Mouse (Mus musculus) intestine, embryonic 14.5 days (tissue): ENCODE measurements around the gene Ankfy1. TPM values are rescaled to one million over a fixed set of nuclear protein-coding genes. Genes with fewer than 3 reads are reported as not detected.

Experiments used
- ATAC-seq: fragments of 200-750 bp; cut with Nextera tagmentation; replicated peaks from 2 replicates; pipeline ENCODE4 v1.8.0; 2017; ENCODE audit warnings: low read depth, moderate number of reproducible peaks, moderate TSS enrichment, moderate library complexity; ENCODE audit not compliant: low FRiP score, low TSS enrichment
- DNase-seq: peaks from one replicate; pipeline ENCODE4 v3.0.0-alpha.2; 2018; ENCODE audit warnings: low spot score
- H3K27ac ChIP-seq: fragments of 300-500 bp; sonication (generic); 2 replicates; pipeline ENCODE4 v1.5.1; 2014; ENCODE audit warnings: low read depth, mild to moderate bottlenecking, control low read depth
- H3K27me3 ChIP-seq: fragments of 300-500 bp; sonication (generic); replicated peaks from 2 replicates; pipeline ENCODE4 v1.6.1; 2014; ENCODE audit warnings: low read length, control low read depth; ENCODE audit not compliant: control insufficient read depth, insufficient read depth
- H3K36me3 ChIP-seq: fragments of 300-500 bp; sonication (generic); 2 replicates; pipeline ENCODE4 v1.6.1; 2014; ENCODE audit warnings: low read length, control low read depth; ENCODE audit not compliant: control insufficient read depth, insufficient read depth
- H3K4me1 ChIP-seq: fragments of 300-500 bp; sonication (generic); replicated peaks from 2 replicates; pipeline ENCODE4 v1.6.1; 2014; ENCODE audit warnings: low read length, control low read depth, mixed read lengths; ENCODE audit not compliant: control insufficient read depth, insufficient read depth
- H3K4me2 ChIP-seq: fragments of 300-500 bp; sonication (generic); 2 replicates; pipeline ENCODE4 v1.6.1; 2014; ENCODE audit warnings: low read length
- H3K4me3 ChIP-seq: fragments of 300-500 bp; sonication (generic); 2 replicates; pipeline ENCODE4 v1.5.1; 2014; ENCODE audit warnings: low read depth, low read length, control low read depth, mixed read lengths
- H3K9ac ChIP-seq: fragments of 300-500 bp; sonication (generic); 2 replicates; pipeline ENCODE4 v1.6.1; 2014; ENCODE audit warnings: mild to moderate bottlenecking, low read length
- H3K9me3 ChIP-seq: fragments of 300-500 bp; sonication (generic); 2 replicates; pipeline ENCODE4 v1.6.1; 2016; ENCODE audit warnings: low read length, control low read depth; ENCODE audit not compliant: control insufficient read depth
- WGBS: fragments of 180-500 bp; shearing (Covaris S2); extraction: QIAGEN DNeasy Blood & Tissue Kit; methylation state at CpG from one replicate; pipeline ENCODE4 v1.1.7; 2014; 5-methylcytosine and 5-hydroxymethylcytosine counted together
- microRNA-seq: library from miRNA; unstranded; fragments of <30 nt; microRNA quantifications from one replicate; pipeline ENCODE4, GENCODE M21; 2016
- polyA plus RNA-seq: library from polyadenylated mRNA; unstranded; fragments of >200 nt; fragmentation: Nextera tagmentation; extraction: Ambion mirVana; gene quantifications from 2 replicates; pipeline ENCODE4 v1.2.1, GENCODE M21; 2014

Gene Ankfy1
- polyA plus RNA-seq, 1 experiment from 2014 or later: 32.8 TPM

DNA sequence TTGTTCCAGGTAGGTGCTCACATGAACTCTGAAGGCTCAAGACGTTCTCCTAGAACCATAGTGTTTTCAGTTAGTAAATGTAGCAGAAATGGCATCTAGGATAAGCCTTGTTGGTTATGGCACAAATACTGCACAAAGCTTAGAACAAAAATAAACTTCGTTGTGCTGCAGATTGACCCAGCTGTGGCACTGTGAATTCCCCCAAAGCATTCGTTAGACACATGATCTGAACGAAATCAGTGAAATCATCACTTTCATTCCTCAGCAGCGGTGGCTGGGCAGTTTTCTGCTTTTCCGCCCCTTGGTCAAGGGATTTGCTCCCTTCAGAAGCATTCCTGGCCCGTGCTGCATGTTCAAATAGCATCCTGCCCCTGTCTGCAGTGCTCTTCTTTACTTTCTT lies 128.3 kb downstream of the Ankfy1 start:
- ATAC-seq (no peak), DNase-seq (no peak)
- 86% methylated on average over 7 of the region's 7 CpGs for WGBS
- Histone ChIP-seq H3K9me3 (no peaks in the 10 kb centered on the region), H3K36me3 (peaks cover 30% of the 10 kb centered on the region), H3K27me3 (no peaks in the 10 kb centered on the region), H3K9ac (no peak overlapping the region), H3K4me2 (no peak overlapping the region), H3K4me3 (no peak overlapping the region), H3K27ac (no peak overlapping the region), H3K4me1 (no peaks in the 10 kb centered on the region)

GRCm38 (mm10) chr11:72821041-72821440 lies 131.2 kb downstream of the Ankfy1 start:
- no peaks in the 10 kb centered on the region for H3K4me1 ChIP-seq
- WGBS: 86% methylated on average over 7 of the region's 7 CpGs
- H3K27me3 ChIP-seq: no peaks in the 10 kb centered on the region
- DNase-seq (no peak), ATAC-seq (no peak)
- no peaks in the 10 kb centered on the region for H3K9me3 ChIP-seq
- H3K9ac ChIP-seq: no peak overlapping the region
- H3K36me3 ChIP-seq: peaks cover 55% of the 10 kb centered on the region
- no peak overlapping the region for H3K4me3 ChIP-seq
- no peak overlapping the region for H3K4me2 ChIP-seq
- no peak overlapping the region for H3K27ac ChIP-seq

Small RNA genes within 50 kb of the gene (microRNA-seq; reads per million reads assigned to microRNA genes)
- gene Gm25678: not detected

Other genes starting within 250 kb of the Ankfy1 start
- 173 and 184 TPM in 2 replicates for gene Mybbp1a, start 248.7 kb upstream of the Ankfy1 start, polyA plus RNA-seq
- 2.2 and 4.3 TPM in 2 replicates for gene Spns2, start 200.1 kb upstream of the Ankfy1 start, polyA plus RNA-seq
- 0.15 and 0.30 TPM in 2 replicates for gene Spns3, start 139.5 kb upstream of the Ankfy1 start, polyA plus RNA-seq
- 62.9 and 66.9 TPM in 2 replicates for gene Ube2g1, start 82.7 kb upstream of the Ankfy1 start, polyA plus RNA-seq
- gene Cyb5d2, start 106.1 kb downstream of the Ankfy1 start, polyA plus RNA-seq: 2.5 and 3.7 TPM in 2 replicates
- gene Zzef1, start 106.2 kb downstream of the Ankfy1 start, polyA plus RNA-seq: 12.2 and 12.8 TPM in 2 replicates